In genomic region chr6:4004808-4005207, GRCm38 (mm10) we compare ENCODE assay signal across 12 mouse cellular contexts. TPM values are rescaled to one million over a fixed set of nuclear protein-coding genes. Genes with fewer than 3 reads are reported as not detected.
DNase-seq lines count a peak whose midpoint lies in the region; ATAC-seq lines count a peak whose summit lies in the region.
"Had no signal": no experiment of that assay in that cellular context is flagged by ENCODE, and none has a peak within 500 bp of the region (broad histone marks: within the 10 kb centered on the region; RNA-seq: fewer than 3 reads in every experiment).

No protein-coding gene starts in this region.

- 71% methylated on average over 2 of the region's 2 CpGs for WGBS in hindbrain, embryonic 13.5 days
- WGBS in hindbrain, embryonic 12.5 days = 75% methylated on average over 2 of the region's 2 CpGs
- WGBS in midbrain, embryonic 14.5 days = 100% methylated on average over 2 of the region's 2 CpGs
- 80% methylated on average over 2 of the region's 2 CpGs for WGBS in midbrain, embryonic 16.5 days
- WGBS in limb, embryonic 12.5 days = 79% methylated on average over 2 of the region's 2 CpGs
- WGBS in stomach, embryonic 15.5 days = 45% methylated on average over 2 of the region's 2 CpGs

- H3K9me3 ChIP-seq in hindbrain, embryonic 13.5 days = no peaks in the 10 kb centered on the region
- H3K9me3 ChIP-seq in hindbrain, embryonic 12.5 days (replicated peaks) = no peaks in the 10 kb centered on the region
- no peaks in the 10 kb centered on the region for H3K9me3 ChIP-seq in midbrain, embryonic 14.5 days (ENCODE audit: control insufficient read depth, low read length)
- H3K9me3 ChIP-seq in midbrain, embryonic 16.5 days (replicated peaks; ENCODE audit: control insufficient read depth, low read length, poor library complexity, severe bottlenecking) = no peaks in the 10 kb centered on the region
- no peaks in the 10 kb centered on the region for H3K9me3 ChIP-seq in limb, embryonic 12.5 days
- no peaks in the 10 kb centered on the region for H3K9me3 ChIP-seq in stomach, embryonic 15.5 days

- H3K4me1 ChIP-seq in hindbrain, embryonic 13.5 days (replicated peaks) = peaks cover 6% of the 10 kb centered on the region
- peaks cover 10% of the 10 kb centered on the region for H3K4me1 ChIP-seq in hindbrain, embryonic 12.5 days
- H3K4me1 ChIP-seq in midbrain, embryonic 14.5 days (ENCODE audit: control insufficient read depth, insufficient read depth, low read length) = 0 out of 2 replicates have a peak, but pooled peaks cover 4% of the 10 kb centered on the region
- H3K4me1 ChIP-seq in midbrain, embryonic 16.5 days (ENCODE audit: control insufficient read depth, insufficient read depth, low read length) = peaks cover 3% of the 10 kb centered on the region; the same call in 1 of the 2 replicates
- H3K4me1 ChIP-seq in limb, embryonic 12.5 days (replicated peaks) = peaks cover 4% of the 10 kb centered on the region; the same call in 1 of the 2 replicates
- H3K4me1 ChIP-seq in stomach, embryonic 15.5 days = no peaks in the 10 kb centered on the region

- 0 out of 2 replicates have a peak, but pooled peaks have one; percentile 52 for ATAC-seq in hindbrain, embryonic 13.5 days (ENCODE audit: low FRiP score)
- no peak for ATAC-seq in hindbrain, embryonic 12.5 days (ENCODE audit: low FRiP score)
- no peak for ATAC-seq in midbrain, embryonic 14.5 days (ENCODE audit: low FRiP score, low TSS enrichment)
- ATAC-seq in midbrain, embryonic 16.5 days = no peak
- no peak; the same call in 1 of the 2 replicates for ATAC-seq in limb, embryonic 12.5 days (ENCODE audit: insufficient number of reproducible peaks, insufficient read depth, low FRiP score, low TSS enrichment, low read depth)
- no peak for ATAC-seq in stomach, embryonic 15.5 days (ENCODE audit: insufficient read depth, low FRiP score, low read depth)

- no peak overlapping the region for H3K27ac ChIP-seq in hindbrain, embryonic 13.5 days
- no peak overlapping the region for H3K27ac ChIP-seq in hindbrain, embryonic 12.5 days
- no peak overlapping the region for H3K27ac ChIP-seq in midbrain, embryonic 14.5 days (replicated peaks; ENCODE audit: low read depth, low read length)
- no peak overlapping the region for H3K27ac ChIP-seq in midbrain, embryonic 16.5 days (ENCODE audit: low read length)
- H3K27ac ChIP-seq in limb, embryonic 12.5 days = no peak overlapping the region
- H3K27ac ChIP-seq in stomach, embryonic 15.5 days = no peak overlapping the region

- peaks cover 5% of the 10 kb centered on the region; the same call in 1 of the 2 replicates for H3K27me3 ChIP-seq in hindbrain, embryonic 13.5 days
- H3K27me3 ChIP-seq in hindbrain, embryonic 12.5 days = no peaks in the 10 kb centered on the region
- no peaks in the 10 kb centered on the region for H3K27me3 ChIP-seq in midbrain, embryonic 14.5 days (ENCODE audit: control insufficient read depth, insufficient read depth, low read length)
- H3K27me3 ChIP-seq in midbrain, embryonic 16.5 days (ENCODE audit: control insufficient read depth, insufficient read depth, low read depth, low read length) = no peaks in the 10 kb centered on the region
- H3K27me3 ChIP-seq in limb, embryonic 12.5 days = no peaks in the 10 kb centered on the region
- H3K27me3 ChIP-seq in stomach, embryonic 15.5 days (replicated peaks) = no peaks in the 10 kb centered on the region

- peak overlapping the region; percentile 37; the same call in 1 of the 2 replicates for H3K4me3 ChIP-seq in hindbrain, embryonic 13.5 days
- no peak overlapping the region for H3K4me3 ChIP-seq in hindbrain, embryonic 12.5 days
- peak overlapping the region; percentile 19; the same call in 1 of the 2 replicates for H3K4me3 ChIP-seq in midbrain, embryonic 14.5 days (replicated peaks; ENCODE audit: low read depth, low read length)
- H3K4me3 ChIP-seq in midbrain, embryonic 16.5 days (ENCODE audit: low read depth, low read length) = no peak overlapping the region
- peak overlapping the region; percentile 48 for H3K4me3 ChIP-seq in limb, embryonic 12.5 days (replicated peaks)
- H3K4me3 ChIP-seq in stomach, embryonic 15.5 days (replicated peaks) = peak overlapping the region; percentile 54; the same call in 1 of the 2 replicates

- H3K9ac ChIP-seq in hindbrain, embryonic 13.5 days = no peak overlapping the region
- no peak overlapping the region for H3K9ac ChIP-seq in hindbrain, embryonic 12.5 days
- no peak overlapping the region for H3K9ac ChIP-seq in midbrain, embryonic 14.5 days (replicated peaks; ENCODE audit: low read length)
- H3K9ac ChIP-seq in midbrain, embryonic 16.5 days (ENCODE audit: low read depth, low read length) = no peak overlapping the region
- H3K9ac ChIP-seq in limb, embryonic 12.5 days (replicated peaks) = no peak overlapping the region
- no peak overlapping the region for H3K9ac ChIP-seq in stomach, embryonic 15.5 days

- no peak for DNase-seq in midbrain, embryonic 14.5 days
- no peak for DNase-seq in cerebellum, postnatal 36 days
- no peak for DNase-seq in thymus, postnatal 36 days
- DNase-seq: cerebellum, adult 11 months; layer of hippocampus, postnatal 36 days; right cerebral cortex, postnatal 4 days had no signal

- no peaks in the 10 kb centered on the region for H3K36me3 ChIP-seq in hindbrain, embryonic 13.5 days
- H3K36me3 ChIP-seq in hindbrain, embryonic 12.5 days = no peaks in the 10 kb centered on the region
- no peaks in the 10 kb centered on the region for H3K36me3 ChIP-seq in midbrain, embryonic 14.5 days (ENCODE audit: control insufficient read depth, insufficient read depth, low read length)
- no peaks in the 10 kb centered on the region for H3K36me3 ChIP-seq in midbrain, embryonic 16.5 days (ENCODE audit: control insufficient read depth, insufficient read depth, low read length)
- H3K36me3 ChIP-seq in limb, embryonic 12.5 days = no peaks in the 10 kb centered on the region
- H3K36me3 ChIP-seq in stomach, embryonic 15.5 days = no peaks in the 10 kb centered on the region

- H3K4me2 ChIP-seq in hindbrain, embryonic 13.5 days = no peak overlapping the region
- H3K4me2 ChIP-seq in hindbrain, embryonic 12.5 days (replicated peaks) = no peak overlapping the region
- no peak overlapping the region for H3K4me2 ChIP-seq in midbrain, embryonic 14.5 days (ENCODE audit: low read length)
- H3K4me2 ChIP-seq in midbrain, embryonic 16.5 days (ENCODE audit: low read length) = no peak overlapping the region
- peak overlapping the region; percentile 69 for H3K4me2 ChIP-seq in limb, embryonic 12.5 days
- H3K4me2 ChIP-seq in stomach, embryonic 15.5 days = peak overlapping the region; percentile 77; the same call in 1 of the 2 replicates

RNA-seq across cellular contexts. Expression of gene Gng11, which starts 1.1 kb away (rescaled TPM):
- 32.6 and 35.2 TPM in 2 replicates for polyA plus RNA-seq in hindbrain, embryonic 13.5 days (2015; fragmentation: Nextera tagmentation; extraction: Ambion mirVana)
- 43.8 and 44.3 TPM in 2 replicates for polyA plus RNA-seq in hindbrain, embryonic 12.5 days (2016; fragmentation: Nextera tagmentation; extraction: Ambion mirVana)
- 15.4 and 24.5 TPM in 2 replicates for polyA plus RNA-seq in midbrain, embryonic 14.5 days (2014; fragmentation: Nextera tagmentation; extraction: Ambion mirVana)
- 21.8 and 22.8 TPM in 2 replicates for polyA plus RNA-seq in midbrain, embryonic 16.5 days (2015; fragmentation: Nextera tagmentation; extraction: Ambion mirVana)
- polyA plus RNA-seq in limb, embryonic 12.5 days (2016; fragmentation: Nextera tagmentation; extraction: Ambion mirVana) = 61.9 and 64.6 TPM in 2 replicates
- polyA plus RNA-seq in stomach, embryonic 15.5 days (2015; fragmentation: Nextera tagmentation; extraction: Ambion mirVana) = 85.2 and 86.5 TPM in 2 replicates

RNA-seq across cellular contexts. Expression of gene Gngt1, which starts 11.2 kb away (rescaled TPM):
- not detected in 2 replicates for polyA plus RNA-seq in hindbrain, embryonic 13.5 days (2015; fragmentation: Nextera tagmentation; extraction: Ambion mirVana)
- not detected in 2 replicates for polyA plus RNA-seq in hindbrain, embryonic 12.5 days (2016; fragmentation: Nextera tagmentation; extraction: Ambion mirVana)
- not detected in 2 replicates for polyA plus RNA-seq in midbrain, embryonic 14.5 days (2014; fragmentation: Nextera tagmentation; extraction: Ambion mirVana)
- polyA plus RNA-seq in midbrain, embryonic 16.5 days (2015; fragmentation: Nextera tagmentation; extraction: Ambion mirVana) = 0.24 TPM in 1 of 2 replicates, not detected in the other
- not detected in 2 replicates for polyA plus RNA-seq in limb, embryonic 12.5 days (2016; fragmentation: Nextera tagmentation; extraction: Ambion mirVana)
- polyA plus RNA-seq in stomach, embryonic 15.5 days (2015; fragmentation: Nextera tagmentation; extraction: Ambion mirVana) = not detected in 2 replicates
- polyA plus RNA-seq: erythroblast, embryonic 14.5 days had no signal

RNA-seq across cellular contexts. Expression of gene Tfpi2, which starts 16.1 kb away (rescaled TPM):
- 0.29 and 1.00 TPM in 2 replicates for polyA plus RNA-seq in hindbrain, embryonic 13.5 days (2015; fragmentation: Nextera tagmentation; extraction: Ambion mirVana)
- polyA plus RNA-seq in hindbrain, embryonic 12.5 days (2016; fragmentation: Nextera tagmentation; extraction: Ambion mirVana) = 0.34 and 0.60 TPM in 2 replicates
- polyA plus RNA-seq in midbrain, embryonic 14.5 days (2014; fragmentation: Nextera tagmentation; extraction: Ambion mirVana) = 0.28 and 0.41 TPM in 2 replicates
- polyA plus RNA-seq in midbrain, embryonic 16.5 days (2015; fragmentation: Nextera tagmentation; extraction: Ambion mirVana) = 0.34 and 0.40 TPM in 2 replicates
- polyA plus RNA-seq in limb, embryonic 12.5 days (2016; fragmentation: Nextera tagmentation; extraction: Ambion mirVana) = 0.86 and 0.97 TPM in 2 replicates
- 4.5 and 5.6 TPM in 2 replicates for polyA plus RNA-seq in stomach, embryonic 15.5 days (2015; fragmentation: Nextera tagmentation; extraction: Ambion mirVana)
- polyA plus RNA-seq: erythroblast, embryonic 14.5 days had no signal

Comparison
In these comparisons a context has a peak if more than half of its experiments do, and no peak if none do; other contexts are left out.
1. H3K4me3 ChIP-seq: peak in hindbrain, embryonic 13.5 days (single experiment), midbrain, embryonic 14.5 days (single experiment), limb, embryonic 12.5 days (single experiment) and stomach, embryonic 15.5 days (single experiment); none in hindbrain, embryonic 12.5 days (single experiment) and midbrain, embryonic 16.5 days (single experiment).
2. H3K4me2 ChIP-seq: peak in limb, embryonic 12.5 days (single experiment) and stomach, embryonic 15.5 days (single experiment); none in hindbrain, embryonic 13.5 days (single experiment), hindbrain, embryonic 12.5 days (single experiment), midbrain, embryonic 14.5 days (single experiment) and midbrain, embryonic 16.5 days (single experiment).